Mouse (Mus musculus) olfactory bulb, adult 2 months (tissue): ENCODE measurements around the gene Ppp3r1. TPM values are rescaled to one million over a fixed set of nuclear protein-coding genes. Genes with fewer than 3 reads are reported as not detected.

Source experiments
- H3K27ac ChIP-seq: fragments of 200-500 bp; 2 replicates; pipeline ENCODE4 v1.5.1; 2012; ENCODE audit warnings: low read depth, low read length; ENCODE audit not compliant: insufficient read depth
- H3K4me1 ChIP-seq: fragments of 200-500 bp; 2 replicates; pipeline ENCODE4 v1.6.1; 2012; ENCODE audit warnings: low read length; ENCODE audit not compliant: control insufficient read depth, insufficient read depth
- H3K4me3 ChIP-seq: fragments of 200-500 bp; 2 replicates; pipeline ENCODE4 v1.5.1; 2012; ENCODE audit warnings: mild to moderate bottlenecking, low read depth, low read length, moderate library complexity; ENCODE audit not compliant: insufficient read depth
- CTCF ChIP-seq: fragments of 200-500 bp; IDR thresholded peaks from 2 replicates; pipeline ENCODE4 v1.5.1; 2012; ENCODE audit warnings: low read depth, mild to moderate bottlenecking, low read length, moderate library complexity; ENCODE audit not compliant: insufficient read depth
- POLR2A ChIP-seq: fragments of 200-500 bp; IDR thresholded peaks from 2 replicates; pipeline ENCODE4 v1.6.1; 2012; ENCODE audit warnings: mild to moderate bottlenecking, low read depth, low read length, moderate library complexity; ENCODE audit not compliant: insufficient read depth
- WGBS: fragments of 180-500 bp; shearing (Covaris S2); methylation state at CpG from one replicate; pipeline ENCODE4 v1.1.7; 2018; 5-methylcytosine and 5-hydroxymethylcytosine counted together
- polyA plus RNA-seq: library from polyadenylated mRNA; stranded (reverse); fragments of >200 nt; gene quantifications from 2 replicates; pipeline ENCODE4 v1.2.4, GENCODE M21; 2012; ENCODE audit warnings: low replicate concordance; ENCODE audit not compliant: missing spikeins, insufficient read depth, insufficient read length

The Ppp3r1 gene
- polyA plus RNA-seq, 1 experiment, result 107 TPM

GRCm38 (mm10) chr11:17169262-17169661 lies 10.2 kb downstream of the Ppp3r1 start:
- peaks cover 8% of the 10 kb centered on the region for H3K4me1 ChIP-seq
- H3K27ac ChIP-seq, result no peak overlapping the region
- no peak overlapping the region for H3K4me3 ChIP-seq
- 53% methylated on average over 2 of the region's 2 CpGs for WGBS
- no peak for TF ChIP-seq CTCF
- no peak for TF ChIP-seq POLR2A

- TF ChIP-seq CTCF (no peak), POLR2A (no peak)
- Histone ChIP-seq H3K27ac (no peak overlapping the region), H3K4me3 (no peak overlapping the region), H3K4me1 (peaks cover 3% of the 10 kb centered on the region; the same call in 1 of the 2 replicates)
- 93% methylated on average over 1 of the region's 1 CpGs for WGBS
Observed at GRCm38 (mm10) chr11:17170938-17171729, 12.1 kb downstream of the Ppp3r1 start.

- 90% methylated on average over 4 of the region's 4 CpGs for WGBS
- Histone ChIP-seq H3K4me3 (no peak overlapping the region), H3K4me1 (no peaks in the 10 kb centered on the region), H3K27ac (no peak overlapping the region)
- TF ChIP-seq CTCF (no peak), POLR2A (no peak)
Observed at GRCm38 (mm10) chr11:17172300-17172699, 13.2 kb downstream of the Ppp3r1 start.

GRCm38 (mm10) chr11:17176638-17177037 lies 17.6 kb downstream of the Ppp3r1 start:
- TF ChIP-seq POLR2A (no peak), CTCF (no peak)
- Histone ChIP-seq H3K4me3 (no peak overlapping the region), H3K27ac (no peak overlapping the region), H3K4me1 (0 out of 2 replicates have a peak, but pooled peaks cover 2% of the 10 kb centered on the region)
- 56% methylated on average over 1 of the region's 1 CpGs for WGBS

GRCm38 (mm10) chr11:17180753-17181152 lies 21.7 kb downstream of the Ppp3r1 start:
- Histone ChIP-seq H3K27ac (no peak overlapping the region), H3K4me1 (0 out of 2 replicates have a peak, but pooled peaks cover 2% of the 10 kb centered on the region), H3K4me3 (no peak overlapping the region)
- WGBS, result 70% methylated on average over 3 of the region's 3 CpGs
- TF ChIP-seq CTCF (no peak), POLR2A (no peak)

- Histone ChIP-seq H3K4me1 (peaks cover 5% of the 10 kb centered on the region; the same call in 1 of the 2 replicates), H3K27ac (no peak within 1 kb of the TSS), H3K4me3 (no peak within 1 kb of the TSS)
- no peak for TF ChIP-seq POLR2A
- TF ChIP-seq CTCF, result no peak
- 61% methylated on average over 3 of the region's 3 CpGs for WGBS
Observed at GRCm38 (mm10) chr11:17181807-17182206, 22.7 kb downstream of the Ppp3r1 start, which contains the start of gene Wdr92. TSS of gene Wdr92 (plus strand) at chr11:17182107.

GRCm38 (mm10) chr11:17183165-17183564 lies 24.1 kb downstream of the Ppp3r1 start:
- 84% methylated on average over 2 of the region's 2 CpGs for WGBS
- Histone ChIP-seq H3K4me3 (no peak overlapping the region), H3K4me1 (peaks cover 5% of the 10 kb centered on the region; the same call in 1 of the 2 replicates), H3K27ac (no peak overlapping the region)
- TF ChIP-seq CTCF (no peak), POLR2A (no peak)

GRCm38 (mm10) chr11:17187649-17188048 lies 28.6 kb downstream of the Ppp3r1 start:
- TF ChIP-seq CTCF (no peak), POLR2A (no peak)
- Histone ChIP-seq H3K4me3 (no peak overlapping the region), H3K4me1 (peaks cover 3% of the 10 kb centered on the region; the same call in 1 of the 2 replicates), H3K27ac (no peak overlapping the region)
- 39% methylated on average over 3 of the region's 3 CpGs for WGBS

- Histone ChIP-seq H3K27ac (no peak overlapping the region), H3K4me1 (peaks cover 3% of the 10 kb centered on the region; the same call in 1 of the 2 replicates), H3K4me3 (no peak overlapping the region)
- TF ChIP-seq POLR2A, result no peak
- no peak for TF ChIP-seq CTCF
- WGBS, result 69% methylated on average over 3 of the region's 3 CpGs
Observed at GRCm38 (mm10) chr11:17188786-17189185, 29.7 kb downstream of the Ppp3r1 start.
